Mouse (Mus musculus) lung, postnatal 0 days (tissue): ENCODE measurements around the gene Tnni1. TPM values are rescaled to one million over a fixed set of nuclear protein-coding genes. Genes with fewer than 3 reads are reported as not detected.

Experiments used
- ATAC-seq: fragments of 200-750 bp; cut with Nextera tagmentation; 2 replicates; pipeline ENCODE4 v1.8.0; 2017; ENCODE audit warnings: moderate library complexity
- DNase-seq: peaks from one replicate; pipeline ENCODE4 v3.0.0-alpha.2; 2016; ENCODE audit warnings: low spot score
- H3K27ac ChIP-seq: fragments of 300-500 bp; sonication (generic); 2 replicates; pipeline ENCODE4 v1.5.1; 2014; ENCODE audit warnings: antibody characterized with exemption, mild to moderate bottlenecking, low read length, mixed read lengths
- H3K27me3 ChIP-seq: fragments of 300-500 bp; sonication (generic); replicated peaks from 2 replicates; pipeline ENCODE4 v1.6.1; 2014; ENCODE audit warnings: low read length, mixed read lengths; ENCODE audit not compliant: insufficient read depth
- H3K36me3 ChIP-seq: fragments of 300-500 bp; sonication (generic); 2 replicates; pipeline ENCODE4 v1.6.1; 2014; ENCODE audit warnings: low read length, mixed read lengths; ENCODE audit not compliant: insufficient read depth
- H3K4me1 ChIP-seq: fragments of 300-500 bp; sonication (generic); 2 replicates; pipeline ENCODE4 v1.6.1; 2014; ENCODE audit warnings: antibody characterized with exemption, low read depth, low read length, mixed read lengths; ENCODE audit not compliant: insufficient read depth
- H3K4me2 ChIP-seq: fragments of 300-500 bp; sonication (generic); replicated peaks from 2 replicates; pipeline ENCODE4 v1.6.1; 2014; ENCODE audit warnings: low read depth, mild to moderate bottlenecking, low read length, moderate library complexity, mixed read lengths
- H3K4me3 ChIP-seq: fragments of 300-500 bp; sonication (generic); 2 replicates; pipeline ENCODE4 v1.5.1; 2014; ENCODE audit warnings: low read depth, low read length
- H3K9ac ChIP-seq: fragments of 300-500 bp; sonication (generic); replicated peaks from 2 replicates; pipeline ENCODE4 v1.6.1; 2014; ENCODE audit warnings: low read depth, mild to moderate bottlenecking
- H3K9me3 ChIP-seq: fragments of 300-500 bp; sonication (generic); 2 replicates; pipeline ENCODE4 v1.6.1; 2016; ENCODE audit warnings: low read length, mixed read lengths
- CTCF ChIP-seq: IDR thresholded peaks from 2 replicates; pipeline ENCODE4 v1.5.1; 2016; ENCODE audit warnings: antibody characterized with exemption, mild to moderate bottlenecking
- EP300 ChIP-seq: IDR thresholded peaks from 2 replicates; pipeline ENCODE4 v1.6.1; 2016; ENCODE audit warnings: antibody characterized with exemption, mild to moderate bottlenecking, control low read depth
- WGBS: fragments of 180-500 bp; shearing (Covaris S2); extraction: QIAGEN DNeasy Blood & Tissue Kit; methylation state at CpG from one replicate; pipeline ENCODE4 v1.1.7; 2014; 5-methylcytosine and 5-hydroxymethylcytosine counted together
- polyA plus RNA-seq: library from polyadenylated mRNA; unstranded; fragments of >200 nt; fragmentation: Nextera tagmentation; extraction: Ambion mirVana; gene quantifications from 2 replicates; pipeline ENCODE4 v1.2.1, GENCODE M21; 2015

The Tnni1 gene
- polyA plus RNA-seq, 1 experiment from 2014 or later = 26.1 TPM

DNA sequence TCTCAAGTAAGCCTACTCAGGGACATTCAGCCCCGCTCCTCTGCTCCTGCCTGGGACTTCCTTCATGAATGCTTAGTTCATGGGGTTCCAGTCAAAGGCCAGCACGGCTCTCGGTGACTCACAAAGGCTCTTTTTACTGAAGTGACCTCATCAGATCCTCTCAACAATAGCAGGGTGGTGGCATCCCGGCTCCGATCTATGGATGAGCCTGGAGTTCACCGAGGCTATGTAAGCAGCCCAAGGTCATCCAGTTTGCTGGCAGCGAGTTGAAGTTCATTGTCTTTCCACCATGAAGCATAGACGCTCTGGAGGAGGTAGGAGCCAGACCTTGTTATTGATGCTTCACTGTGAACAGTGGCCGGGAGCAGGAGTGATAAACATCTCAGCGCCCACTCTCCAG, 3.6 kb downstream of the Tnni1 start:
- H3K4me2 ChIP-seq = no peak overlapping the region
- WGBS = 49% methylated on average over 10 of the region's 10 CpGs
- no peaks in the 10 kb centered on the region for H3K9me3 ChIP-seq
- ATAC-seq (peak; percentile 80), DNase-seq (peak; percentile 64)
- H3K36me3 ChIP-seq = no peaks in the 10 kb centered on the region
- TF ChIP-seq EP300 = peak; percentile 61
- TF ChIP-seq CTCF = 0 out of 2 replicates have a peak, but pooled peaks have one; percentile 4
- H3K27me3 ChIP-seq = no peaks in the 10 kb centered on the region
- H3K9ac ChIP-seq = no peak overlapping the region
- H3K4me1 ChIP-seq = peaks cover 5% of the 10 kb centered on the region; the same call in 1 of the 2 replicates
- no peak overlapping the region for H3K4me3 ChIP-seq
- peak overlapping the region; percentile 8 for H3K27ac ChIP-seq

- H3K4me2 ChIP-seq = no peak overlapping the region
- no peak overlapping the region for H3K27ac ChIP-seq
- peak; percentile 48 for ATAC-seq
- peak; percentile 88 for DNase-seq
- 48% methylated on average over 3 of the region's 3 CpGs for WGBS
- H3K27me3 ChIP-seq = no peaks in the 10 kb centered on the region
- no peaks in the 10 kb centered on the region; the same call in 1 of the 2 replicates for H3K4me1 ChIP-seq
- H3K9ac ChIP-seq = no peak overlapping the region
- no peak for TF ChIP-seq EP300
- TF ChIP-seq CTCF = peak; percentile 86
- H3K9me3 ChIP-seq = no peaks in the 10 kb centered on the region
- no peak overlapping the region for H3K4me3 ChIP-seq
- no peaks in the 10 kb centered on the region for H3K36me3 ChIP-seq
These were observed 8.6 kb downstream of the Tnni1 start for GRCm38 (mm10) chr1:135787799-135788198.

DNA sequence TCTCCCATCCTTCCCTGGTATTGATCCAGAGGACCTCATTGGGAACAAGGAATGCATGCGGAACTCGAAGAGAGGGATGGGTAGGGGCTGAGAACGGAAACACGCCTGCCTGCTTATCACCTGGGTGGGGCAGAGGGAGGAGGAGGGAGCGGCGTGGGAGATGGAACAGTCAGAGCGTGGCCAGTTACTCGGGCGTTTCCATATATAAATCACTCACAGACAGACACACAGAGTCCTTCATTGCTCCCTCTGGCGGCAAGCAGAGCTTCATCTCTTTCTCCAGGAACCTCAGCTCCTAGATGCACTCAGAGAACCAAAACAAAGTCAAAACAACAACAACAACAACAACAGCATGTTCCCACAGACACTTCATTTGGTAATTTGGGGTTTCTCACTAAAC, 9.5 kb downstream of the Tnni1 start:
- DNase-seq = peak; percentile 77
- TF ChIP-seq EP300 = no peak
- TF ChIP-seq CTCF = peak; percentile 64
- H3K9me3 ChIP-seq = no peaks in the 10 kb centered on the region
- no peaks in the 10 kb centered on the region for H3K27me3 ChIP-seq
- H3K4me3 ChIP-seq = no peak overlapping the region
- H3K4me1 ChIP-seq = peaks cover 4% of the 10 kb centered on the region
- H3K36me3 ChIP-seq = no peaks in the 10 kb centered on the region
- 21% methylated on average over 10 of the region's 10 CpGs for WGBS
- no peak overlapping the region for H3K27ac ChIP-seq
- H3K4me2 ChIP-seq = no peak overlapping the region
- ATAC-seq = peak; percentile 51
- H3K9ac ChIP-seq = no peak overlapping the region

DNA sequence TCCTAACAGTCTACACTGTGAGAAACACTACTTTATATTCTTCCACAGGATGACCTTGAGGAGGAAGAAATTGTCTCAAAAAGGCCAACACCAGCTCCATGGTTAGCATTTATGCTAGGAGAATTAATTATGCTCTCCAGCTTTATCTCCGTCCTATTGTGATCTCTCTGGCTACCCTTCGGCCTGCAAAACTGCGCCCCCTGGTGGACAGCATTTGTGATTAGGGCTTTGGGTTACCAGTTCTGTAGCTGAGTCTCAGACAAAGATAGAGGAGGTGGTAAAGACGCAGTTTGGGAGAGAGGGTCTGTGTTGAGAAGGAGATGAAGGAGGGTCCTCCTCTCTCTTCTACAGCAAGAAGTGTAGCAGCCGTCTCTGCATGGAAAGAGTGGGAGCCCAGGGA, 10.6 kb downstream of the Tnni1 start:
- TF ChIP-seq EP300 (no peak), CTCF (peak; percentile 96)
- peaks cover 4% of the 10 kb centered on the region; the same call in 1 of the 2 replicates for H3K4me1 ChIP-seq
- no peak overlapping the region for H3K9ac ChIP-seq
- H3K36me3 ChIP-seq = no peaks in the 10 kb centered on the region
- H3K4me3 ChIP-seq = no peak overlapping the region
- 5% methylated on average over 5 of the region's 5 CpGs for WGBS
- peak; percentile 80 for DNase-seq
- H3K9me3 ChIP-seq = no peaks in the 10 kb centered on the region
- no peaks in the 10 kb centered on the region for H3K27me3 ChIP-seq
- no peak overlapping the region for H3K4me2 ChIP-seq
- no peak overlapping the region for H3K27ac ChIP-seq
- ATAC-seq = no peak

GRCm38 (mm10) chr1:135792143-135792939, 13.1 kb downstream of the Tnni1 start:
- DNase-seq (no peak), ATAC-seq (no peak)
- H3K4me2 ChIP-seq = no peak overlapping the region
- H3K4me1 ChIP-seq = peaks cover 4% of the 10 kb centered on the region; the same call in 1 of the 2 replicates
- H3K36me3 ChIP-seq = no peaks in the 10 kb centered on the region
- no peak overlapping the region for H3K27ac ChIP-seq
- TF ChIP-seq CTCF = 0 out of 2 replicates have a peak, but pooled peaks have one; percentile 2
- TF ChIP-seq EP300 = no peak
- no peaks in the 10 kb centered on the region for H3K27me3 ChIP-seq
- H3K4me3 ChIP-seq = no peak overlapping the region
- WGBS = 69% methylated on average over 13 of the region's 13 CpGs
- H3K9me3 ChIP-seq = no peaks in the 10 kb centered on the region
- H3K9ac ChIP-seq = no peak overlapping the region

DNA sequence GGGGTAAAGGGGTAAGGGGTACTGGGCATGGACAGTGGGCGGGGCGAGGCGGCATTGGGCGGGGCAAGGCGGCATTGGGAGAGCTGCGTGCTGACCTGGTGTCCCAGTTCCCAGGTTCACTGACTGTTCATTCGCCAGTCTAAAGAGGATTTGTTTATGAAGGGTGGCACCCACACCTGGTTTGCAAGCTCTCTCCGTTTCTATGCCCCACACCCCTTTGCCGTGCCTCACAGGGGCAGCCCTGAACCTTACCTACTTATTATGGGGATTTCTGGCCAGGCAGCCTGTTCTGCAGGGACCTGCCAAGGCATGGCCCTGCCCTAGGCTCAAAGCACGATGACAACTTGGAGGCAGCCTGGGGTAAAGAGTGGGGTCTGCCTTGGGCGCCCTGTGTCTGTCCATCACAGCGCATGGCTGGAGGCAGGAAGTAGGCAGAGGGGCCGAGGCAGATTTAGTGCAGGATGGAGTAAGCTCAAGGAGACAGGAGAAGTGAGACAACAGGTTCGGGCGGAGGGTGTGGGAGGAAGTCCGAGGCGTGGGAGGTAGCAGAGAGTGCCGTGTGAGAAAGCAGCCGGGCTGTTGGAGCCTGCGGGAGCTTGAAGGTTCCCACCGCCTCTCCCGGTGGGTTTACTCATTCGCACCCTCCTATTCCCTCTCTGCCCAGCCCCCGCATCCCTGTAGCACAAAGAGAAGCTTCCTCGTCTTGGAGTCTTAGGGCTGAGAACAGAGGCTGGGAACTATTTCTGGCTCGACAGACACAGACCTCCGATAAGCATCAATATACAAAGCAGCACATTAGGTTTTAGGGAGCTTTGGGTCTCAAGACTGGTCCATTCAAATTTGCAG, 14.4 kb downstream of the Tnni1 start:
- TF ChIP-seq EP300 (no peak), CTCF (no peak)

More for the DNA sequence above, 14.4 kb downstream of the Tnni1 start:
- no peak overlapping the region for H3K9ac ChIP-seq
- no peaks in the 10 kb centered on the region for H3K27me3 ChIP-seq
- peak overlapping the region; percentile 42 for H3K4me2 ChIP-seq
- DNase-seq = peak; percentile 63
- ATAC-seq = peak; percentile 67
- no peaks in the 10 kb centered on the region for H3K9me3 ChIP-seq
- 11% methylated on average over 23 of the region's 27 CpGs for WGBS
- H3K4me1 ChIP-seq = peaks cover 4% of the 10 kb centered on the region; the same call in 1 of the 2 replicates
- H3K27ac ChIP-seq = peak overlapping the region; percentile 57
- H3K4me3 ChIP-seq = 0 out of 2 replicates have a peak overlapping the region, but pooled peaks have one; percentile 1
- H3K36me3 ChIP-seq = no peaks in the 10 kb centered on the region
